Mouse (Mus musculus): Measurements from ENCODE around the gene Itfg1.

Gene Itfg1

GRCm38 (mm10) chr8:85745053-85745452 lies 95.7 kb downstream of the Itfg1 start:
- no peak for DNase-seq (ENCODE audit: extremely low spot score, low read depth, low spot score)

- DNase-seq (ENCODE audit: extremely low spot score, low read depth, low spot score): no peak
Observed at GRCm38 (mm10) chr8:85730545-85730944, 110.2 kb downstream of the Itfg1 start.

GRCm38 (mm10) chr8:85717271-85717670 lies 123.5 kb downstream of the Itfg1 start:
- no peak for DNase-seq (ENCODE audit: extremely low spot score, low read depth, low spot score)

GRCm38 (mm10) chr8:85716696-85717095 lies 124.0 kb downstream of the Itfg1 start:
- no peak for DNase-seq (ENCODE audit: extremely low spot score, low read depth, low spot score)

GRCm38 (mm10) chr8:85706988-85707387 lies 133.7 kb downstream of the Itfg1 start:
- no peak for DNase-seq (ENCODE audit: extremely low spot score, low read depth, low spot score)

- DNase-seq (ENCODE audit: extremely low spot score, low read depth, low spot score): peak; percentile 6
Observed at GRCm38 (mm10) chr8:85700751-85701351, 139.9 kb downstream of the Itfg1 start, which contains the start of gene Neto2. TSS of gene Neto2 (minus strand) at chr8:85700924.

GRCm38 (mm10) chr8:85700101-85700750 lies 140.5 kb downstream of the Itfg1 start:
- peak; percentile 46 for DNase-seq (ENCODE audit: extremely low spot score, low read depth, low spot score)

GRCm38 (mm10) chr8:85699051-85699450 lies 141.7 kb downstream of the Itfg1 start:
- DNase-seq (ENCODE audit: extremely low spot score, low read depth, low spot score): peak; percentile 60

Measured in hindlimb bud, embryonic 11.5 days (tissue).